18 mouse cellular contexts compared by ENCODE assay signal in genomic region chr1:39710016-39710415, GRCm38 (mm10). TPM values are rescaled to one million over a fixed set of nuclear protein-coding genes. Genes with fewer than 3 reads are reported as not detected.
DNase-seq lines count a peak whose midpoint lies in the region; ATAC-seq and TF ChIP-seq lines count a peak whose summit lies in the region.
"Had no signal": no experiment of that assay in that cellular context is flagged by ENCODE, and none has a peak within 500 bp of the region (broad histone marks: within the 10 kb centered on the region; RNA-seq: fewer than 3 reads in every experiment).

No protein-coding gene starts in this region.

- H3K36me3 ChIP-seq in kidney, postnatal 0 days (ENCODE audit: insufficient read depth, low read length) = no peaks in the 10 kb centered on the region
- no peaks in the 10 kb centered on the region for H3K36me3 ChIP-seq in lung, embryonic 16.5 days (ENCODE audit: control insufficient read depth, insufficient read depth, low read length)
- H3K36me3 ChIP-seq in stomach, postnatal 0 days (ENCODE audit: control insufficient read depth, insufficient read depth, low read length) = no peaks in the 10 kb centered on the region
- no peaks in the 10 kb centered on the region for H3K36me3 ChIP-seq in neural tube, embryonic 15.5 days
- H3K36me3 ChIP-seq: hindbrain, embryonic 13.5 days; intestine, embryonic 15.5 days; midbrain, embryonic 10.5 days; neural tube, embryonic 13.5 days had no signal

- peak; percentile 39; the same call in 1 of the 2 replicates for TF ChIP-seq CTCF in kidney, postnatal 0 days (IDR thresholded peaks at IDR 0.05; ENCODE audit: low read depth)
- no peak for TF ChIP-seq CTCF in lung, adult 2 months (IDR thresholded peaks at IDR 0.05; ENCODE audit: insufficient read depth, low read length)
- peak; percentile 40 for TF ChIP-seq CTCF in stomach, postnatal 0 days (IDR thresholded peaks at IDR 0.05; ENCODE audit: low read depth)

- TF ChIP-seq POLR2A in lung, adult 2 months (IDR thresholded peaks at IDR 0.05; ENCODE audit: borderline replicate concordance, extremely low read depth, low read depth, low read length) = no peak

- no peak for TF ChIP-seq EP300 in stomach, postnatal 0 days (optimal IDR thresholded peaks at IDR 0.05)

- no peak for ATAC-seq in kidney, postnatal 0 days (replicated peaks; ENCODE audit: low FRiP score, low read depth)
- ATAC-seq in lung, embryonic 16.5 days (ENCODE audit: low read depth) = no peak
- ATAC-seq in stomach, postnatal 0 days (ENCODE audit: low FRiP score, low TSS enrichment) = no peak
- no peak for ATAC-seq in neural tube, embryonic 15.5 days (ENCODE audit: low FRiP score)
- ATAC-seq: forebrain, embryonic 14.5 days; intestine, embryonic 15.5 days had no signal

- H3K9me3 ChIP-seq in kidney, postnatal 0 days (replicated peaks; ENCODE audit: low read length) = no peaks in the 10 kb centered on the region
- H3K9me3 ChIP-seq in lung, embryonic 16.5 days (ENCODE audit: control insufficient read depth, low read length) = no peaks in the 10 kb centered on the region
- H3K9me3 ChIP-seq in stomach, postnatal 0 days (ENCODE audit: control insufficient read depth, low read length) = no peaks in the 10 kb centered on the region
- no peaks in the 10 kb centered on the region for H3K9me3 ChIP-seq in neural tube, embryonic 15.5 days (replicated peaks)
- H3K9me3 ChIP-seq: hindbrain, embryonic 13.5 days; intestine, embryonic 15.5 days; midbrain, embryonic 10.5 days; neural tube, embryonic 13.5 days had no signal

- no peak overlapping the region for H3K4me3 ChIP-seq in kidney, postnatal 0 days (replicated peaks; ENCODE audit: low read depth, low read length)
- no peak overlapping the region for H3K4me3 ChIP-seq in lung, embryonic 16.5 days (ENCODE audit: low read length)
- H3K4me3 ChIP-seq in lung, adult 2 months (replicated peaks; ENCODE audit: extremely low read depth, low read depth, low read length) = no peak overlapping the region
- H3K4me3 ChIP-seq in stomach, postnatal 0 days (ENCODE audit: low read depth, low read length) = no peak overlapping the region
- no peak overlapping the region for H3K4me3 ChIP-seq in neural tube, embryonic 15.5 days (replicated peaks)
- H3K4me3 ChIP-seq: erythroblast, embryonic 14.5 days; hindbrain, embryonic 13.5 days; intestine, embryonic 15.5 days; midbrain, embryonic 10.5 days; neural tube, embryonic 13.5 days had no signal

- 94% methylated on average over 5 of the region's 5 CpGs for WGBS in kidney, postnatal 0 days
- WGBS in lung, embryonic 16.5 days = 91% methylated on average over 5 of the region's 5 CpGs
- WGBS in lung, adult 2 months = 91% methylated on average over 5 of the region's 5 CpGs
- 92% methylated on average over 5 of the region's 5 CpGs for WGBS in stomach, postnatal 0 days
- WGBS in neural tube, embryonic 15.5 days = 94% methylated on average over 5 of the region's 5 CpGs

- peak; percentile 1 to 18 for DNase-seq in adrenal gland, adult (ENCODE audit: inconsistent age in 2 of 2, low spot score in 1 of 2)
- DNase-seq in adrenal gland, postnatal 10 days = no peak
- no peak for DNase-seq in kidney, postnatal 0 days (ENCODE audit: low spot score)
- DNase-seq in kidney, postnatal 25 days = no peak
- DNase-seq in lung, adult 2 months = no peak
- DNase-seq in stomach, postnatal 0 days (ENCODE audit: low spot score) = no peak
- DNase-seq: cerebellum, adult 11-12 months; right cerebral cortex, postnatal 14 days had no signal

- no peaks in the 10 kb centered on the region for H3K27me3 ChIP-seq in kidney, postnatal 0 days (ENCODE audit: insufficient read depth, low read length)
- no peaks in the 10 kb centered on the region for H3K27me3 ChIP-seq in lung, embryonic 16.5 days (ENCODE audit: control insufficient read depth, insufficient read depth, low read depth, low read length)
- H3K27me3 ChIP-seq in stomach, postnatal 0 days (ENCODE audit: control insufficient read depth, insufficient read depth, low read length) = no peaks in the 10 kb centered on the region
- no peaks in the 10 kb centered on the region for H3K27me3 ChIP-seq in neural tube, embryonic 15.5 days (replicated peaks)
- H3K27me3 ChIP-seq: hindbrain, embryonic 13.5 days; intestine, embryonic 15.5 days; neural tube, embryonic 13.5 days had no signal

- H3K9ac ChIP-seq in kidney, postnatal 0 days (ENCODE audit: low read depth, low read length) = no peak overlapping the region
- H3K9ac ChIP-seq in lung, embryonic 16.5 days (ENCODE audit: low read length) = no peak overlapping the region
- H3K9ac ChIP-seq in stomach, postnatal 0 days (ENCODE audit: low read length) = no peak overlapping the region
- no peak overlapping the region for H3K9ac ChIP-seq in neural tube, embryonic 15.5 days (replicated peaks)
- H3K9ac ChIP-seq: hindbrain, embryonic 13.5 days; intestine, embryonic 15.5 days; neural tube, embryonic 13.5 days had no signal

- H3K4me2 ChIP-seq in kidney, postnatal 0 days (ENCODE audit: low read length) = no peak overlapping the region
- no peak overlapping the region for H3K4me2 ChIP-seq in lung, embryonic 16.5 days (ENCODE audit: low read depth, low read length)
- no peak overlapping the region for H3K4me2 ChIP-seq in stomach, postnatal 0 days (replicated peaks; ENCODE audit: low read depth)
- H3K4me2 ChIP-seq in neural tube, embryonic 15.5 days = no peak overlapping the region
- H3K4me2 ChIP-seq: hindbrain, embryonic 13.5 days; intestine, embryonic 15.5 days; neural tube, embryonic 13.5 days had no signal

- peaks cover 9% of the 10 kb centered on the region; the same call in 1 of the 2 replicates for H3K4me1 ChIP-seq in kidney, postnatal 0 days (replicated peaks; ENCODE audit: insufficient read depth, low read length)
- H3K4me1 ChIP-seq in lung, embryonic 16.5 days (replicated peaks; ENCODE audit: control insufficient read depth, insufficient read depth, low read length) = peaks cover 19% of the 10 kb centered on the region
- H3K4me1 ChIP-seq in lung, adult 2 months (ENCODE audit: control insufficient read depth, insufficient read depth, low read length) = peaks cover 23% of the 10 kb centered on the region
- H3K4me1 ChIP-seq in stomach, postnatal 0 days (replicated peaks; ENCODE audit: control insufficient read depth, insufficient read depth) = peaks cover 7% of the 10 kb centered on the region
- peaks cover 11% of the 10 kb centered on the region for H3K4me1 ChIP-seq in neural tube, embryonic 15.5 days
- H3K4me1 ChIP-seq: midbrain, embryonic 10.5 days had no signal

- peak overlapping the region; percentile 5; the same call in 1 of the 2 replicates for H3K27ac ChIP-seq in kidney, postnatal 0 days
- peak overlapping the region; percentile 56 for H3K27ac ChIP-seq in lung, embryonic 16.5 days (ENCODE audit: low read length)
- H3K27ac ChIP-seq in stomach, postnatal 0 days (replicated peaks) = no peak overlapping the region
- no peak overlapping the region for H3K27ac ChIP-seq in neural tube, embryonic 15.5 days (replicated peaks)
- H3K27ac ChIP-seq: hindbrain, embryonic 13.5 days; intestine, embryonic 15.5 days; midbrain, embryonic 10.5 days; neural tube, embryonic 13.5 days had no signal

RNA-seq across cellular contexts. Expression of gene Rfx8, which starts 10.8 kb away (rescaled TPM):
- under 1 TPM; 0.21 to 0.48 TPM for total RNA-seq in adrenal gland, postnatal 10 days (2021)
- 0.22 and 0.29 TPM in 2 replicates for polyA plus RNA-seq in kidney, postnatal 0 days (2015; fragmentation: Nextera tagmentation; extraction: Ambion mirVana)
- 0.40 and 0.58 TPM in 2 replicates for polyA plus RNA-seq in lung, embryonic 16.5 days (2015; fragmentation: Nextera tagmentation; extraction: Ambion mirVana)
- 0.14 and 0.24 TPM in 2 replicates for polyA plus RNA-seq in lung, adult 2 months (2012; rRNA removed)
- 0.06 and 0.21 TPM in 2 replicates for polyA plus RNA-seq in stomach, postnatal 0 days (2015; fragmentation: Nextera tagmentation; extraction: Ambion mirVana)
- polyA plus RNA-seq in neural tube, embryonic 15.5 days (2015; fragmentation: Nextera tagmentation; extraction: Ambion mirVana) = 0.14 and 0.27 TPM in 2 replicates
- total RNA-seq: gastrocnemius, adult 18-20 months; left cerebral cortex, postnatal 10 days had no signal

RNA-seq across cellular contexts. Expression of gene Creg2, which starts 58.7 kb away (rescaled TPM):
- 1 to 10 TPM in 1 of 2 experiments, under 1 TPM in 1; 0.36 to 1.1 TPM for total RNA-seq in adrenal gland, postnatal 10 days (2021)
- 0.04 and 0.05 TPM in 2 replicates for polyA plus RNA-seq in kidney, postnatal 0 days (2015; fragmentation: Nextera tagmentation; extraction: Ambion mirVana)
- polyA plus RNA-seq in lung, embryonic 16.5 days (2015; fragmentation: Nextera tagmentation; extraction: Ambion mirVana) = 0.04 and 0.14 TPM in 2 replicates
- polyA plus RNA-seq in lung, adult 2 months (2012; rRNA removed) = 0.07 and 0.14 TPM in 2 replicates
- 0.22 and 0.30 TPM in 2 replicates for polyA plus RNA-seq in stomach, postnatal 0 days (2015; fragmentation: Nextera tagmentation; extraction: Ambion mirVana)
- 11.0 and 12.6 TPM in 2 replicates for polyA plus RNA-seq in neural tube, embryonic 15.5 days (2015; fragmentation: Nextera tagmentation; extraction: Ambion mirVana)
- polyA plus RNA-seq: erythroblast, embryonic 14.5 days had no signal

Comparison
In these comparisons a context has a peak if more than half of its experiments do, and no peak if none do; other contexts are left out.
1. DNase-seq: peak in adrenal gland, adult (2 of 2); none in adrenal gland, postnatal 10 days (single experiment), kidney, postnatal 0 days (single experiment), kidney, postnatal 25 days (0 of 2), lung, adult 2 months (single experiment) and stomach, postnatal 0 days (single experiment).
2. H3K27ac ChIP-seq: peak in kidney, postnatal 0 days (single experiment) and lung, embryonic 16.5 days (single experiment); none in stomach, postnatal 0 days (single experiment) and neural tube, embryonic 15.5 days (single experiment).